Mouse (Mus musculus) lung, postnatal 36 days (tissue): ENCODE results near the gene Tmprss4.
A peak's percentile ranks its signal among the peaks of the same experiment; 100 is the strongest.

Source experiments
- DNase-seq: peaks from one replicate; pipeline ENCODE4 v3.0.0; 2022; ENCODE audit warnings: mixed read lengths

The Tmprss4 gene

DNA sequence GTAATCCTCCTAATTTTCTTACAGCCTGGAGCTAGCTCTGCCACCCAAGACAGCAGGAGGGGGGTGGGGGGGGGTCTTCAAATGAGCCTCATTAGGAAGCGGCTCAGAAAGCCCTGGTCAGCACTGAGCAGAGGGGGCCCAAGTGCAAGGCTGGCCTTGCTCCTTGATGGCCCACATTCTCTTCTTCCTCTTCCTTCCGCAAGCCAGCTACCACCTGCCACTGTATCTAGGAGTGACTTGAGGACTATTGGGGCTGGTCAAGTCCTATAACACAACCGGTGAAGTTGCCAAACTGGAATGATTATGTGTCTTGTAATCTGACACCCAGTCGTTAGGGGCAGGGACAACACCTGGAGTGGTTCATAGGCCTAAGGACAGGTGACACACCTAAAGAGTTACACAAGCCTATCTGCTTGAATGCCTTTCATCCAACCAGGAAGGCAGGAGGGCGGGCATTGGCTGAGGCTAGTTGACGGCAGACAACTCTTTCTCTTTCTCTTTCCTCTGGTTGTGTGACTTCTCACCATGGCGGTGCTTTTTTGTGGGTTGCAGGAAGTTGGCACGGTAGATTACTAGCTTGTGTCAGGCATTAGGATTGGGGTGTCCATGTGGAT is at the start of gene Tmprss4:
Tmprss4 (minus strand) TSS at position 296 of the 614 bp plus-strand sequence.
- peak; percentile 88 for DNase-seq

GRCm38 (mm10) chr9:45252395-45252794 is 48.5 kb upstream of the Tmprss4 start:
- no peak for DNase-seq

DNA sequence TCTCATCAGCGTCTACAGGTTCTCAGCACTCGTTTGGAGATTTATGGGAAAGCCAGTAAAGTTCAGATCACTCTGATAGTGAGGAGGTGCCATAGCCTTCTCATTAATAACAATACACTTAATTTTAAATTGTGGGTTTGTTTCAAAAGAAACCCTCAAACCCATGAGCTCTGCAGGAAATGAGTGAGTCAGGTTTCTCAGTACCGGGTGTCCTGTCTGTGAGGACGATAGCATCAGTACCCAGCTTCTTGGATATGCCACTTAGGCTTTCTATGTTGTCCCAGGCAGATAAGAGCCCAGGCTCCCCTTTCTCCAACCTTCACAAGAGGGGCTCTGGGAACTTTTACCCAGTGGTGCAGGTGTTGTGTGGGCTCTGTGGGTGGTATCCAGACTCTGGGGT is 48.1 kb upstream of the Tmprss4 start:
- no peak for DNase-seq

DNA sequence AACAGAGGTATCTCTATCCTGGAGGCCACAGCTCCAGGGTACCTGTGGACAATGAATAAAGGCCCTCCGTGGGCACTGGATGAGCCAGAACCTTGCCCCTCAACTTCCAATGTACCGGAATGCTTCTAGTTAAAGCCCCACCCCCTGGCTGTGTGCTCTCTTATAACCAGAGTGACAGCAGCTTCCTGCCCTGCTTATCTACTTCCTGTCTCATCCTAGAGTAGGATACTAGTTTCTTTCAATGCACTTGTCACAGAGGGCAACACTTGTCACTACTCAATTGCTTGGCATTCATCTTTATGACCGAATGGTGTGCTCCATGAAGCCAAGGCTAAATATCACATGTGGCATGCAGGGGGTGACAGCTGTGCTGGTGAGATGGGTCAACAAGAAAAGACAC is 47.4 kb upstream of the Tmprss4 start:
- no peak for DNase-seq

DNA sequence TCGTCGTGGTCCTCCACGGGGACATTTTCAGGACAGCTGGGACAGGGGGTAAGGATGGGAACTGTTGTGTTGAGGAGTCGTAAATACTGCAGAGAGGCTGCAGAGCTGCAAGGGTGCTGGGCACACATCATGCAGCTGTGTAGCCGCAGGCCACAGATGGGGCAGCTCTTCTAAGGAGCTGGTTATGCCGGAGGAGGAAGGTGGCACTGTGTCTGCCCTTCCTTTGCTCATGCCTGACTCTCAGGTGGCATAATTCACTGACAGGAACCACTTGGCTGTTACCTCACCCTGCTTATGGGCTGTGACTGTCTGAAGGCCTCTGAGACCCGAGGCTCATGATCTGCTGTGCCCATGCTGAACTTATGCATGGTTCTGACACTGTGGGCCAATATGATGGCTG is 46.4 kb upstream of the Tmprss4 start:
- no peak for DNase-seq

- DNase-seq, result peak; percentile 32
Measured at GRCm38 (mm10) chr9:45247536-45247935, 43.6 kb upstream of the Tmprss4 start.

DNA sequence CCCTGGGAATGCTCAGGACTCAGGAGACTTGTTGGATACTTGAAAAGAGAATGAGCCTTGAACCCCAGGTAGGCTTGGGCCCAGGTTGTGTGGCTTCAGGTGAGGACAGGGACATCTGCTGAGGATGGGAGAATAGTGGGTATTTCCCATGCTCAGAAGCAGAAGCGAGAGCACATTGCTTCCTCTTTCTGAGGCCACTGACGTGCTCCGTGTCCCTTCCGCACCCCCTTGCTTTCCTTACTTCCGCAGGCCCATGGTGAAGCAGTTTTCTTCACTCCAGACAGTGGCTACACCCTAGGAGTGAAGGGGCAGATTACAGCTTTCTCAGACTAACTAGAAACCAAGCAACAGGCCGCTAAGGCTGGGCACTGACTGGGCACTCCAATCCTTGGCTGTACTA is 42.2 kb upstream of the Tmprss4 start:
- DNase-seq, result peak; percentile 70

- no peak for DNase-seq
Measured at GRCm38 (mm10) chr9:45245432-45245831, 41.5 kb upstream of the Tmprss4 start.

DNA sequence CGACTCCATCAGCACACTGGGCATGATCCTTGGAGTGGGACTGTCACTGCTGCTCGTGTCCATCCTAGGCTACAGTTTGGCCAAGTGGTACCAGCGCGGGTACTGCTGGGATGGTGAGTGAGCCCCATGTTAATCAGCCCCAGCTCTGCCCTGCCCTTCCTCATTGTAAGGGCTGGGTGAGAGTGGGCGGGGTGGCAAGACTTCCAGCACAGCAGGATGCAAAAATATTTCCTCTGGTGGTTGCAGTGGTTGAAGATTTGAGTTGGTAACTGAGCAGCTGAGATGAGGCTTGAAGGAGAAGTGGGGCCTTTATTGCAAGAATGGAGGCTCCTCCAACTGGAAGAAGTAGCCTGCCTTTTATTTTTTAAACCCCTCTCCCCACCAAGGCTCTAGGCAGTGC is 37.5 kb upstream of the Tmprss4 start:
- DNase-seq, result peak; percentile 64

DNA sequence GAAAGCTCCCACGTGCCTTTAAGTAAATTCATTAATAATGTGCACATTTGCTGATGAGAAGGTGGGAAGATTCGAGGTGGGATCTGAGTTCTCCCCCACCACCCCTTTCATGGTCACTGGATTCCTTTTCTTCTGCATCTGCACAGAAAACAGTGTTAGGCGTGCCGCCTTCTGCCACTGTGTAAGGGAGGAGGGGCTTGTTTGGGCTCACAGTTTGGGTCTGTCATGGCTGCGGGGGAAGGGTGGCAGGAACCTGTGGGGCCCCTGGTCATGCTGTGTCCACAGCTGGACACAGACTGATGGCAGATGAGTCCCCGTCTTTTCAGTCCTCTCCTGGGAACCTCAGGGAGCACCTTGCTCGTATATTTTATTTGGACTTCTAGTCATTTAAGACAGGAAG is 32.9 kb upstream of the Tmprss4 start:
- no peak for DNase-seq

DNA sequence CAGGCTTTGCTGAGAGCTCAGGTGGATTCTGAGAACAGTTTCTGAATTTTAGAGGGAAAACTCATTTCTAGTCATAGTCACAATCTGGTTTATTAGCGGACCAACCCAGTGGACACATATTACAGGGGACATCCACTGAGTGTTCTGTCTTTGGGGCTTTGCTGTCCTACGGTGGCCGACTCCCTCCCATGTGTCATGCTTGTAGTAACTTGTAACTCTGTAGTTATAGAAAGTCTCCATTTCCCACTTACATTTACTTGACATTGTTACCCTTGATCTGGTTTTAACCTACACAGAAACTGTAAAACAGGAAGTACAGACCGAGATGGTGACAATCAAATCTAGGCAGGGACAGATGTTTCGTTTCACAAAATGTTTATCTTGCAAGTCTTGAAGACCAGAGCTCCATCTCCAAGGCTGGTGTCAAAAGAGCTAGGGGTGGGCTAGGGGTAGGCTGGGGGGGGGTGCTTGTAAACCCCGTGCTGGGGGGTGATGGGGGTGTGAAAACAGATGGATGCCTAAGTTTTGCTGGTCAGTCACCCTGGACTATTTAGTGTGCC is 31.9 kb upstream of the Tmprss4 start:
- peak; percentile 21 for DNase-seq

DNA sequence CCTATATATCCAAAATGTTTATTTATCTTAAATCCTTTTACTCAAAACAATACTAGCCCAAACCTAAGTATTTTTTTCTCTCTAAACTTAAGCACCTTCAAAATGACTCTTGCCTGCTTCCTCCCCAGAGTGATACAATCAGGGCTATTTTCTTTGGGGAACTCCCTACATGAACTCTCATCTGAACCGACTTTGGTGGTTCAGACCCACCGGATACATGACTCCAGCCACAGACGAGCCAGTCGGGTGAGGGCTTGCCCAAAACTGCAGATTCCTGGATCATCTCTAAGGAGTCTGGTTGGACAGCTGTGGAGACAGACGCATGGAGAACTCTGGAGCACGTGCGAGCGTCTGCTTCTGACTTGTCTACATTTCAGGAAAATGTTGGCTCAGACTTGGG is 25.5 kb upstream of the Tmprss4 start:
- DNase-seq, result no peak

GRCm38 (mm10) chr9:45221567-45221966 is 17.7 kb upstream of the Tmprss4 start:
- DNase-seq, result peak; percentile 96

GRCm38 (mm10) chr9:45219644-45220043 is 15.8 kb upstream of the Tmprss4 start:
- DNase-seq, result no peak

GRCm38 (mm10) chr9:45215526-45216179 is 11.8 kb upstream of the Tmprss4 start:
- no peak for DNase-seq

DNA sequence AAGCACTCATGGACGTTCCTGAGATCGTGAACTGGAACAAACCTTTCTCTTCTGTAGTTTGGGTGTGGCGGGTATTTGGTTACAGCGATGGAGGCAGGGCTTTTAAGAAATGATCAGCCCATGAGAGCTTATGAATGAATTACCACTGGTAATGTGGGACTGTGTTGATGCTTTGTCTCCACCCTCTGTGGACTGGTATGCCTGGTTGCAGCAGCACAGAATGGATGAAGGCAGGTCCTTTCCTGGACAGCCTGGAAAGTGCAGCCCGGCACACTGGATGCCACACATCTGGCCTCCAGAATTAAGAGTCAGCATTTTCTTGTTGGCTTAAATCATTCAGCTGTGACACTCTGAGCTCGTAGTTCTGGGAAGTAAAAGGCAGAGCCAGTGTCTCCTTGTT is 8.1 kb upstream of the Tmprss4 start:
- DNase-seq, result no peak

- DNase-seq, result no peak
Measured at GRCm38 (mm10) chr9:45207015-45207743, 3.3 kb upstream of the Tmprss4 start.

DNA sequence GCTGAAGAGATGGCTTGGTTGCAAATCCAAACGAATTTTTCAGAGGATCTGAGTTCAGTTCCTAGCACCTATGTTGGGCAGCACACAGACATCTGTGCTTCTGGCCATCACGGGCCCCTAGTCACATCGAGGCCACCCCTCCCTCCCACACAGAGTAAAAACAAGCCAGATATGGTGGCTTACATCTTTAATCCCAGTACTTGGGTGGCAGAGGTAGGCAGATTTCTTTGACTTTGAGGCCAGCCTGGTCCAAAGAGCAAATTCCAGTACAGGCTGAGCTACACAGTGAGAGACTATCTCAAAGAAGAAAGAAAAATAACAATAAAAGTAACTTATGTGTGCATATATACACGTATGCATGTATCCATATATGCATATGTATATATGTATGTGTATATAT is 2.2 kb upstream of the Tmprss4 start:
- no peak for DNase-seq

- no peak for DNase-seq
Measured at GRCm38 (mm10) chr9:45205143-45205542, 1.3 kb upstream of the Tmprss4 start.

DNA sequence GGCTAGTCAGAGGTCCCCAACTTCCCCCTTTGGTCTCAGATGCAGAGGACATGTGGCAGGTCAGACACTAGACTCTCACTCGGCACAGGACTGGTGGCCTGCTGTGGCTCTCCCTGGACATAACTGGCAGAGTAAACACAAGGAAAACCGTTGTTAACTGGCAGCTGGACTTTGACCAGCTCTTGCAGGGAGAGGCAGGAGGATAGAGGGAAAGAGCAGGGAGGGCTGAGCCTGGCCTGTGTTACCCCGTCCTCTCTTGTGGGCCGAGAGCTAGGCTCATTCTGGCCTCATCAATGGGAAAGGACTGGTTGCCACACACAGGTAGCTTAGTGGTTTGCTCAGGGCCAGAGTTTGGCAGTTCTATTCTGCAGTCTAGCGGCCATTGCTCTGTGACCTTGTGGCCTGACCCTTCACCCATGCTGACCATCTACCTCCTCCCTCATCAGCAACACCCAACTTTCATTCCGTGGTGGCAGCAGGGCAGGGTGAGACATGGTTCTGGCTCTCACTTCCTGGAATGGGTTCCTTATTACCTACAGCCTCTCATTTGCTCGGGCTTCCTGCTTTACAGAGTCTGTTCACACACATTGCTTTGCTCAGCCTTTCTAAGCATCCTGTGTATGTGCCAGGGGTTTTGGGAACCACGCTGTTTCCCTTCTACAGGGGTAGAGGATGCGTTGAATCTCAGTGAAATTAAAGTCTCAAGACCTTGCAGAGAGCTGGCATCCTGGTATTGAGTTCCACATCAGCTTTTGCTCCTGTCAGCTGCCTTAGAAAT is 1.7 kb downstream of the Tmprss4 start:
- DNase-seq, result no peak

- DNase-seq, result peak; percentile 82
Measured at GRCm38 (mm10) chr9:45201319-45201947, 2.5 kb downstream of the Tmprss4 start.

DNA sequence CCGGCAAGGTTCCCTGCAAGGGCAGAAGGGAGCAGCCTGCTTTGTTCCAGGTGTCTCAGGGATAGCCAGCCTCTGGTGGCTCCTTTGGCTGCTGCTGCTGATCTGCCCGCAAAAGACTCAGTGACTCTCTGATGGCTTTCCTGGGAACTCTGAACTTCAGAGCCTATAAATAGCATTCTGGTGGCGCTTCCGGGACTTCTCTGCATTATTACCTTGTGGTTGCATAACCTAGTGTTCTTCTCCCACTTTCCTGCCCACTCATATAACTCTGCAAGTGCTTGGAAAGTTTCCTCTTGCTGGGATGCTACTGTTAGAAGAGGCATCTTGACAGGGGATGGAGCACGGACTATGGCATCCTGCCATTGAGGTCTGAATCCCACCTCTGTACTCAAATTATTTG is 6.3 kb downstream of the Tmprss4 start:
- DNase-seq, result peak; percentile 24
